Mouse (Mus musculus) adrenal gland, postnatal 4 days (tissue): ENCODE results near the gene Arhgap44. TPM values are rescaled to one million over a fixed set of nuclear protein-coding genes. Genes with fewer than 3 reads are reported as not detected.

ENCODE experiments used
- DNase-seq, 2 experiments: peaks; one replicate each; pipeline ENCODE4 v3.0.0; 2021 to 2022; ENCODE audit warnings: low spot score in 2 of 2, mixed read lengths in 2 of 2
- long read RNA-seq, 2 experiments: library from polyadenylated mRNA; stranded (forward); transcript quantifications; one replicate each; pipeline ENCODE4 v2.0.0; 2021
- total RNA-seq, 2 experiments: library from RNA; stranded (reverse); gene quantifications; 2 replicates each; pipeline ENCODE4 v1.2.3; 2021

Gene Arhgap44
- 10 to 100 TPM in 1 of 2 experiments, 1 to 10 TPM in 1; 9.5 to 11.0 TPM for total RNA-seq
- long read RNA-seq, experiment 1, full-length matches to known transcripts = 2 of 3 reads
- long read RNA-seq, experiment 1, partial matches to known transcripts = 0 of 3 reads
- long read RNA-seq, experiment 1, other reads (novel, unspliced or antisense) = 1 of 3 reads
- long read RNA-seq, experiment 2, full-length matches to known transcripts = 1 of 5 reads
- long read RNA-seq, experiment 2, partial matches to known transcripts = 3 of 5 reads
- long read RNA-seq, experiment 2, other reads (novel, unspliced or antisense) = 1 of 5 reads

DNA sequence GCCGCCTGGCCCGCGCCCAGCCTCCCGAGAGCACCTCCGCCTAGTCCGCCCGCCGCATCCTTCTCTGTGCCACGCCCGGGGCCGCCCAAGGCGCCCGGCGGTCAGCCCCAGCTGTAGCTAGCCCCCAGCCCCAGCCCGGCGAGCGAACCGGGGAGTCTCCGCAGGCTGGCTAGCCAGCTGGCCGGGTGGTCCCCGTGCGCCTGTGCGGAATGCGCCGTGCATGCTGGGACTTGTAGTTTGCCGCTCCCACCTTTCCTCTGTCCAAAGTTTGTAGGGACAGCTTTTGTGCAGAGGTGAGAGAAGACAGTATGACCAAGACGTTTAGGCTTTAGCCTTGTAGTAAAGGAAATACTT, at the start of gene Arhgap44:
Gene Arhgap44, minus strand, starts transcription at position 195 of the 354 bp plus-strand sequence.
- DNase-seq = peak; percentile 26 to 39

DNA sequence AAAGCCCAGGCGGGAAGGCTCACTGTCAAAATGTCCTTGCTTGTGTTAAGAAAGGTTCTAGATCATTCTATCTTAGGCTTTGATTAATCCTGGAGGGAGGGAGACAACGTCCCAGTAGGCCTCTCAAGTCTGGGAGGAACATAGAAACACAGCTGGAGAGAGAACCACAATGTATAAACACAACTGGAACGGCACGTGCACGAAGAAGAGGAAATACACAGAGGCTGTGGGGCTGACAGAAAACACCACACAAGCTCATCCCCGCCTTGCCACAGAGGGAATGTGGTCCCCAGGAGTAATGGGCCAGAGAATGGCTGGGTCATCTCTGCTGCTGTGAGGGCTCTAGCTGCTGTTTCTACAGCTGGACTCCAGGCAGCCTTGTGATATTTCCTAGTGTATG, 48.9 kb upstream of the Arhgap44 start:
- no peak for DNase-seq

DNA sequence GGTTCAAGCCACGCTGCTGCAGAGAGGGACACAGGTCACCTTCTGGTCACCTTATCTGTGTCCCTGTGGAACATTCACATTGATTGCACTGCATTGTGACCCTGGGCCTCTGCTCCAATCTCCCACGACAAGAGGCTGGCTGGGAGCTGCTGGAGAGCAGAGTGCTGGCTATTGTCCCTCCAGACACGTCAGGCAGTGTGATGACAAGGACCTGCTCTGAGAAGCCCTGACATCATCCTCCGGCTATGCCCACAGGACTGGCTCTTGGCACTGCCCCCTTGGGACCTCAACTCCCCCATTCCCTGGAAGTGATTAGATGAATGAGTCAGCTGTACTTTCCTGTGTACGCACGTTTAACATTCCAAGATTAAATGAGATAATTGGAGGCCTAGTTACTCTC, 46.7 kb upstream of the Arhgap44 start:
- DNase-seq = no peak

DNA sequence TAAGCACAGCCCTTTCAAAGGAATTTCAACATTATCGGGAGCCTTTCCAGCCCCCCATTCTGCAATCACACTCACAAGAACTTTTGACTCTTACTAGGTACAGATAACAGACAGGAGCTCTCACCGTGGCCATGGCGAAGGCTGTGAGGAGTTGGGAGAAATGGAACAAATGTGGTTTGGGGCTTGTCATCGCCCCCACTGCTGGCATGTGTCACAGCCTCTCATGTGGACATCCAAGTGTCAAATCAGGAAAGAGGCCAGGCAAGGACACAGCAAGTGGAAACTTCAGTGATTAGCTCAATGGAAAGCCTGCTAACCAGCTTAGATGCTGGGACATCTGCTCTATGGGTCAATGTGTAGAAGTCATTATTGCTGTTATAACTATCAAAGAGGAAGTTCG, 42.5 kb upstream of the Arhgap44 start:
- DNase-seq = no peak

DNA sequence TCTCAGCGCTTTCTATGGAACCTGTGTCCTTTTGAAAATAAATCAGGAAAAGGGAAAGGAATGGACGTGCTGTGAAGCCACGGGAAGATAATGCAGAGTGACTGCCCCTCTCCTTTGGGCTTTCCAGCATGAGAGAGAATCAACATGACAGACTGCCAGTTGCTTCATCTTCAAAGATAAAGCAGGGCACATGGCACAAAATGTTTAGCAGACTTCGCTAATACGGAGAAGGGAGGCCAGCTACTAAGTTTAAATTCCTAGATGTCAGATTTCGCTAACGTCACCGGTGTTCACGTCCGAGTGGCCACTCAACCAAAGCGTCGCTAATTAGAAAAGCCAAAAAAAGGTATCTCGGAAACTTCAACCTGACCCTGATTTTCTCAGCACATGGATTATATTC, 41.9 kb upstream of the Arhgap44 start:
- DNase-seq = no peak

DNA sequence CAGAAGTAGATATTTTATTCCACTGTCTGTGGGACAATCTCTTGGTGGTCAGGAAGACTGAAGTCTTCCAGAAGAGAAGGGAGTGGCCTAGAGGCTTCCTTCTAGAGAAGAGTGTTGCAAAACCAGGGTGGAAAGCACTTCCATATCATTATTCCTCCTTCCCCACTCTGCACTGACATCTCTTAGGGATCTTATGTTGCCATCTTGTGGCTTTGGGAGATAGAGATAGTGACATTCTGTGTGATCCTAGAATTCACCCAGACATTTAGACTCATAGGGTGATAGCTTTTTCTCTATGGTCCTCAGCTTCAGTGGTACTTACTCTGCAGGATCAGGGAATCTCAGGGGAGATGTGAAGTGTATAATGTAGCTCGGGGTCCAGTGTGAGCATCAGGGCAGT, 40.3 kb upstream of the Arhgap44 start:
- DNase-seq = no peak

DNA sequence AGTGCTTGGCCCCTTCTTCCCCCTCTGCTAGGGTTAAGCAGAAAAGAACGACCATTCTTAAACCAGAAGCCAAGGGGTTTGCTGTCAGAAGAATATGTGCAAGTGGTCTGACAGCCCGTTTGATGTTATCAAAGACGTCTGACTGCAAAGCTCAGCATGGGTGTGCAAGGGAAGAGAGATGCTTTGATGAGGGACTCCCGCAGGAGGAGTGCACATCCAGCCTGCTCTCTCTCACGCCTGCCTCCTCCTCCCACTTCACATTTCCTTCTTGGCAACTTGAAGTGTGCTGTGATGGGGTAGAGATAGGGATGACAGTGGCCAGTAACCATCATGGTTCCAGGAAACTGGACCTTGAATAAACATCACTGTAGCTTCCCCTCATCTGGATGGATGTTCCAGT, 39.5 kb upstream of the Arhgap44 start:
- DNase-seq = no peak

DNA sequence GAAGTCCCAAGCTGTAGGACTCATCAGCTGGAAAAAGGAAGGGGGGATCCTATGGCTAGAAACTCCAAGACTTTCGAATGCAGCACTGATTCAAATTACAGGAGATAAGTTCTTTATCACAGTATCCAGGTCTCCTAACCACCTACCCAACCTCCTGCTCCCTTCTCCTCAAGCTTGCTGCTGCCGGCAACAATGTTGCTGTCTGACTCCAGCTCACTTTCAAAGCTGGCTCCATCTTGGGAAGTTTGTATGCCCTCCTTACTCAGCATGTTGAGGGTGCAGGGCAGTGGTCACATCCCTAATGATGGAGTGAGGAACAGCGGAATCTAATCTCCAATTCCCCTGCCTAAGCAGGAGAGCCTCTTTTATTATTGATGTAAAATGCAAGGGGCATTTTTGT, 35.3 kb upstream of the Arhgap44 start:
- no peak for DNase-seq

DNA sequence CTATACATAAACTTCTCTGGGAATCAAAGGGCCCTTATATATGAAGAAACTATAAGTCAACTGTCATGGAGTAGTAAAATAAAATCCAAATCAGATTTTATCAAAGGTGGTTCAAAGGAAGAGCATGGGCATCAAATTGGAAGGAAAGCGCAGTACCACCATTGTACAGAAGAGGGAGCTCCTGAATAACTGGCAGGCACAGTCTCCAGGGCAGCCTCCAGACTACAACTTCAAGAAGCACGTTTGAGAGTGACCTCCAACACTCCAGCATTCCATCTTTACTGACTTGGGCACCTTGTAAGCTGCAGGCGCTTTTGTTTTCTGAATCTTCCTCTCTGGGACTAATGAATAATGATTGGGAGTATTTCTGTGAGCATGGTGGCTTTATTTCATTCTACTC, 34.5 kb upstream of the Arhgap44 start:
- peak; percentile 23 to 33 for DNase-seq

DNA sequence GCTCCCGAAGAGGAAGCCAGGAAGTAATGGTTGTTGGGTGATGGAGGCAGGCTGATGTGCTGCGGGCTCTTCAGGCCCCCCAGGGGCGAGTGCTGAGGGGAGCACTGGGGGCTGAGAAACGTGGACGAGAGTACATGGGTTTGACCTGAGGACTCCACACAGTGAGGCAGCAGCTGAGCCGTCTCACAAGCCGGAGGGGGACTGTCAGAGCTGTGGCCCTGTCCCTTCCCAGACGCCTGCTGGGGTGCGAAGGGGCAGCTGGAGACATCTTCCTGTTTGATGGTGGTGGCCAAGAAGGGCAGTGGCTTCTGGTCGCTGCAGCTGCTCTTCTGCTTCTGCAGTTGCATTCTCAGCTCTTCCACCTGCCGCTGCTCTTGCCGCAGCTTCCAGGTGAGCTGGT, 24.2 kb upstream of the Arhgap44 start:
- DNase-seq = no peak

DNA sequence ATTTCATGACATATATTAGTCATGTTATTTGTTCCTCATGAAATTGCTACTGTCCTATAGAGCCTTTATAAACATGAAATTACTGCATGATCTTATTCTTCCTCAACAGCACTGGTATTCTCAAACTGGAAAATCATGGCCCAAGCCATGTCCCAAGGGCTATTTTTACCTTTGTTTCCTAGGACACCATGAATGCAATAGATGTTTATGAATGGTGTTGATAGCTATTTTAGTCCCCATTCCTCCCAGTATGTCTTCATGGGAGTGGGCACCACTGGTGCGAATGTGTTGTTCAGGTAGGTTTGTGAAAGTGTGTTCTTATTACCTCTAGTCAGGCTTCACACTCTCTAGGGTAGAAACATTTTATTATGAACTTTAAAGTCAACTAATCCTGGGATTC, 22.4 kb upstream of the Arhgap44 start:
- no peak for DNase-seq

DNA sequence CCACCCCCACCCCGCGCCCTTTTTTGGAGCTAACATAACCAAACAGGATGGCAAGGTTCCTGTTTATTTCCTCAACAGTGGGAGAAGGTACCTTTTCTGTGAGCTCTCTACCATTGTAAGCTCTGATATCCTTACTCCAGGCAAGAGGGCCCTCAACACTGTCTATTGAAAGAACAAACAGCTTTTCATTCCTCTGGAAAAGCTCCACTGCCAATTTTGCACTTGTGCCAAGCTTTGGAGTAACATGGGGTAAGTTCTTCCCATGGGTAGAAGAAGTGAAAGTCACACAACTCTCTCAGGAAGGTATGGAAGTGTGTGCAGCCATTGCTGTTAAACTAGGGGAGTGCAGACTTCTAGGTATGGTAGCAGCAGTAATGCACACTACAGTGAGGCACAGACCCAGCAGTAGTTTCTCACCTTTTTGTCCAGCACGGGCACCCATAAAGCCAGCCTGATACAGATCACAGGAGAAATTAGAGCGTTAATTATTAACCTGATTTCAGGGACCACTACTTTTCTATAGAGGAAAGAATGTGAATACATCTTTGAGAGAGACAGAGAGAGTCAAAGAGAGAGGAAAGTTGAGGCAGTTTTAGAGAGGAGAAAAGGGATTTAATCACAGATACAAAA, 7.5 kb upstream of the Arhgap44 start:
- no peak for DNase-seq

DNA sequence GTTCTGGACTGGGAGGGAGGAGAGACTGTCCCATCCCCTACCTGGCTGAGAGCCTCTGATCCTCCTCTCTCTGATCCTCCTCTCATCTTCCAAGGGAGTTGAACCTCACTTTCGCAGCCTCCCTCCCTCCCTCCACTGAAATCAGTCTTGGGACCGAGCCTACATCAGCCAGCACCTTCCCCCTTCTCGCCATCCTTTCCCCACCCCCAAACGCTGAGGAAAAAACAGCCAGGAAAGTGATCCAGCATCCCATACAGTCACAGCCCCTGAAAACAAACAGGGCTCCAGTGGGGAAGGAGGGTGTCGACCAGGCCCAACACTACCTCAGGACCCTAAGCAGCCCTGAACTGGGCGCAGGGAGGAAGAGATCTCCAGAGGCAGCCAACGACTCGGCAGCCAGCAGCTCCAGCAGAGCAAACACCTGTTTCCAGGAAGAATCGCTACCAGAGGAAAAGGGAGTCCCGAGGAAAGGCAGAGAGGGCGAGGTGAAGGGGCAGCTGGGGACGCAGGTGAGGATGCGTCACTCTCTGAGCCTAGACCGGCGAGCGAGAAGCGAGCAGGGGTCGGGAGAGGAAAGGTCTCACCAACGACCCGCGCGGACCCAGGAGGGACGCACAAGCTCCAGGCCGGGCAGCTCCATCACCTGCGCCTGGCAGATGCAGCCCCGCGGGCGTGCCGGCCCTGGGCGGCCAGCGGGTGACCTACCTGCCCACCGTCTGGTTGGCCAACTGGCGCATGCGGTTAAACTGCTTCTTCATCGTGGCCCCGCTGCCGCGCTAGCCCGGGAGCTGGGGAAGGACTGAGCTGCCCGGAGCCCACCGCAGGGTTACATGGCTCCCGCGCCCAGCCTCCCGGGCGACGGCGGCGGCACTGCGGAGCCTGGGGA, 637 bp downstream of the Arhgap44 start:
- DNase-seq = no peak

DNA sequence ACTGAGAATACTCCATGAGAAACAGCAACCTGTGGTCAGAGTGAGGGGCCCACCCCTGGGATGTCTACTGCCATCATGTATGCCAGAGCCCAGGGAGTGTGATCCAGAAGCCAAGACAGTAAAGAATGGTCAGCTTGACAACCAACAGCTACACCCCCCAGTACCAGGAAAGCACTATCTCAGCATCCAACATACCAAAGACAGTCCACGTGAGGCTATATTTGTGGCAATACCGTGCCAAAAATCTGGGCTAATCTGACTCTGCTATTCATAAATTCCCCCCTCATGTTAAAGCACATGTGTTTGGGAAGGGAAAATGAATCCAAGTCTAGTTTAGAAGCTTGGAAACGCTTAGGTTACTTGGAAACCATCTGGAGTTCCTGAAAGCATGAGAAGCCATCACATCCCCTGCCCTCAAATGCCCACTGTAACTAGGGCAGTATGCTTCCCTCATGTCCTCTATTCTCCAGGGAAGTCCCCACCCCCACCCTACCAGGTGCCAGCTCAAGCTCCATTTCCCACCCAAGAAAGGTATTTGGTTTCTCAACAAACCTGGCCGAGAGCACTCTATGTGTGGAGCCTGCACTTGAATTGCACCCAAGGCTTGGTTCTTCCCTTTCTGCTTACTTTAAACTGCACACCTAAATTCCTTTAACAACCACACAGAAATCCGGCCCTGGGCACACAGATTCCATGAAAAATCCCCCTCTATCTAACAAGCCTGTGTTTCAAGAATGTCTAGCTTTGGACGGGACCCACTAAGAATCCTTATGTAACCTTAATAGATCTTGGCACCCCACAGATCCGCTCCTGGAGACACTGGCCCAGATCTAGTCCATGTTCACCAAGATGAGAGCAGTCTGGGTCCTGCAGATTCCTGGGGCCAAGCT, 1.5 kb downstream of the Arhgap44 start:
- DNase-seq = no peak

DNA sequence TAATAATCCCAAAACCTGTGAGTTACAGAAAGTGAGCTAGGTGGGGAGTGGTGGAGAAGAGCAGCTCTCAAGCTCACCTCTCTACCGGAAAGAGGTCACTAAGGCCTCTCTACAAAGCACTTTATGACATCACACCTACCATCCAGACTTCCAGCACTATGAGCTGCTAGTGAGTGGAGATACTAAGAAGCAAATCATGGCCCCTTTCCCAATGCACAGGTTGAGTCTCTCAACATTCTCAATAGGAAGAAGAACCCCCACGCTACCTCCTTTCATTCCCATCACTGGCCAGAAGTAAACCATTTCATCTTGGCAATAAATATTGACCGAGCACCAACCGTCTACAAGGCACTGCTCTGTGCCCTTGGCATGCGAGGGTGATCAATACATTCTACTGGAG, 3.0 kb downstream of the Arhgap44 start, which contains the start of gene 1700086D15Rik:
Gene 1700086D15Rik, minus strand, starts transcription at position 101 of the 400 bp plus-strand sequence.
- DNase-seq = no peak

DNA sequence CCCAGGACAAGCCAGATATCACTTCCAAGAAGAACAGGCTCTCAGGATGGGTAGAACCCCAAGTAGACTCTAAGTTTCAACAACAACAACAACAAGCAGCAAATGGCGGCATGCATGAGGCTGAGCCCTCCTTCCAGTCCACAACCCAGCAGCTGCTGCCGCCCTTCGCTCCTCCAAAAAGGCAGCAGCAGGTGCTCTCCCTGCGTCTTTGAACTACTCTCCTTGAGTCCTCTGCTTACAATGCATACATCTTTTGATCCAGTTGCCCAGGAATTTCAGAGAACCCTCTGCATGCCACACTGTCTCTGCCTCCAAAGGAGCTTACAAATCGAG, 4.1 kb downstream of the Arhgap44 start:
- no peak for DNase-seq

DNA sequence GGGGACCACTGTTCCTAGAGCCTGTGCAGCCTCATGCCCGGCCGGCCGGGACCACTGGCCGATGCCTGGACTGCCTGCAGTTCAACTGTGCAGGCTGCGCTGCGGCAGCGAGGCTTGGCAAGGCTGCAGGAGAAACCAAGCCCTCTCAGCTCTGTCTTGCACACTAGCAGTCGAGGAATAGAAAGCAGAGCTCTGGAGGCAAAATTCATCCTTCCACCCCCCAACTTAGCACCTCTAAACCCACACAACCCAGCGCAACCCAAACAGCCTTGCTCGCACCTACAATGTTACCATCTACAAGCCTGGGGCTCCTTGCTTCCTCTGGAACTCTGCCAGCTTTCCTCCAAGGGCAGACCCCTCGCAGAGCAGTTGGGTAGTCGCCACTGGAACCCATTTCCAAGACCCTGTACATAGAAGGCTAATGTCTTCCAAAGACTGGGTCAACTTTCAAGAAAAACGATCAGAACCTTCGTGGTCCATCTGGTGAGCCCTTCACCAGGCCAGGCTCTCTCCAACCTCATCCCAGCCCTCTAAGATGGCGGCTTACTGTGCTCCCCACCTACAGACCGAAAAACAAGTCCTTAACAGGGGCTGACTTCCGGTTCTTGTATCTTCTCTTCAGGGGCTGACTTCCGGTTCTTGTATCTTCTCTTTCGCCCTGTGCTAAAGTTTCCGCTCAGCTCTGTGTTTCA, 4.6 kb downstream of the Arhgap44 start:
- no peak for DNase-seq

DNA sequence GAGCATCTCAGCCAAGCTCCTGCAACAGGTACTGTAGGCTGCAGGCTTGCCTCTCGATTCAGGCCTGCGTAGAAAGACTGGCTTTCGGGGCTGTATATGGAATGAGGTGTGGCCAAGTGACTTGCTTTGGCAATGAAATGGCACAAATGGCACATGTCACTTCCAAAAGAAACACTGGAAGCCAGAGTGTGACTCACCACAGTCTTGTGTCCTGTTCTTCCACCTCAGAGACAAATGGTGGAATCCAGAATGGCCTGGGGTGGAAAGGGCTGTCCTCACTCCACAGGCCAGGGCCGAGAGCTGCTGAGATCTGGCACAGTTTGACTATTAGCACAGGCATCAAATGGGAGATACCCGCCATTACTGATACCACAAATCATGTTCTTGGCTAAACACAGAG, 9.8 kb downstream of the Arhgap44 start:
- DNase-seq = no peak

DNA sequence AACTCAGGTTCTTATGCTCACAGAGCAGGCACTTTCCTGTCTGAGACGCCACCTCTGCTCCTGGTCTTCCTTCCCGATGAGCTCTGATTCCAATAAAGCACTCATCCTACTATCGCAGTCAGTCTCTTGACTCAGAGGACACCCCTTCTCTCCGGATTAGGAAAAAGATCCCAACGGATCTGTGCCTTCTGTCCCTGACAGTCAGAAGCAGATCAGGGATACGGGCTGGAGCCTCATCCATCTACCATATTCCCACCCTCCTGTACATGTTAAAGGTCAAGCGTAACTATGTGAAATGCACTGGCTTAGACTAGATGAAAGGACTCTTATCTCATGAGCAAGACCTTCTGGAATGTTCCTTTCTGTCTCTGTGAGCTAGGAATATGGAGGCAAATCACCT, 14.3 kb downstream of the Arhgap44 start:
- no peak for DNase-seq

DNA sequence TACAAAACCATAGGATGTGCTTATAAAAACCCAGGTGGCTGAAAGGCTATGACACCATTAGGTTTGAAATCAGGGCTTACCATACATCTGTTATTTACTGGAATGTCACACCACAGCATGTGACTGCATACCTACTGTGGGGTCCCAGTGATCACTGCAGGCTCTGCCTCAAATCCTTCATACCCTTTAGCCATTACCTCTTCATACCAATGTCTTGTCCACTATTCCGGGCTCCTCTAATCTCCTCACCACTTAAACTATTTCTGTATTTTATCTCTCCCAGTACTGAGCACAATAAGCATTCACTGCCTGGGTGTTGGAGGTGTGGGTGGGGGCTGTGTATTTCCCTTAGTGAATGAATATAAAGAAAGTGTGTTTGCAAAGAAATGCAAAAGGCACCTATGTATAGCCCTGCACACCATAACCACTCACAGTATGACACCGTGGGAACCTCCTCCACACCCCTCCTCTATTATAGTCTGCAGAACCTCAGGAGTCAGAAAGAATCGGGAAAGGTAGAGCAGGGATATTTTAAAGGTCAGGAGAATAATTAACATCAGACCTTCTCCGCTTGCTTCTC, 19.8 kb downstream of the Arhgap44 start:
- DNase-seq = no peak
